Mouse (Mus musculus): ENCODE results near the gene Ngb.

Ngb gene

DNA sequence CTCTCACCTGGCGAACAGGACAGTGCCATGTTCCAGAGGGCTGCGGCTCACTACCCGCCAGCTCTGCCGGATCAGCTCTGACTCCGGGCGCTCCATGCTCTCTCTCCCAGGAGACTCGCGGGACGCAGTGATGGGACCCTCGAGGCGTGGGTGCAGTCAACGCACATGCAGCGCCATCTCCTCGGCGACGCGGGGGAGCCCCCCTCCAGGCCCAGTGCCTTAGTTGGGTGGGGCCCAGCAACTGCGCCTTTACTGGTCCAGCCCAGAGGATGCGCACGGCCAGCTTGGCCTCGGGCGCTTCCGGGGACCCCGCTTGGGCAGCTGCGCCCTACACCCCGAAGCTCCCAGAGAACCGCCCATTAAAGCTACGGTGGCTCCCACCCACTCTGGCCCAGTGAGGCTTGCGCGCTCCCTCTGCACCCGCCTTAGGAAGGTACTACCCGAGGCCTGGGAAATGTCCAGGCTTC is at the start of gene Ngb:
Gene Ngb (minus strand): TSS at position 375 of the 467 bp plus-strand sequence.
- DNase-seq (ENCODE audit: low read depth, low spot score): no peak

DNA sequence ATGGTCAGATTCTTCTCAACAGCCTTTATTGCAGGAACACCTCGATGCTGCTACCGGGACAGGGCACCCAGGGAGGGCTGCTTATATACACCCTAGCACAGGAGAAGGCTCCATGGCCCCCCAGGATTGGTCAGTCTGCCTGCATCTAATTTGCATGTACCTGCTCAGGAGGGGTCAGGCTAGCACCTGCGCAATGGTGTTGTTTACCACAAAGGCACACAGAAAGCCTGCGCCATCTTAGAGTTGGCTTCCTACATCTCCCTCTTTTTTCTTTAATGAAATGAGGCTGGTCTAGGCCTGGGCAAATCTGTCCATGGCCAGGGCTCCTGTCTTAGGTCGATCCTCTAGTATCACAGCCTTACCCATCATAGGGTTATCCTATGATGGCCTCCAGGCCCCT is 47.1 kb upstream of the Ngb start:
- DNase-seq (ENCODE audit: low read depth, low spot score): no peak

DNA sequence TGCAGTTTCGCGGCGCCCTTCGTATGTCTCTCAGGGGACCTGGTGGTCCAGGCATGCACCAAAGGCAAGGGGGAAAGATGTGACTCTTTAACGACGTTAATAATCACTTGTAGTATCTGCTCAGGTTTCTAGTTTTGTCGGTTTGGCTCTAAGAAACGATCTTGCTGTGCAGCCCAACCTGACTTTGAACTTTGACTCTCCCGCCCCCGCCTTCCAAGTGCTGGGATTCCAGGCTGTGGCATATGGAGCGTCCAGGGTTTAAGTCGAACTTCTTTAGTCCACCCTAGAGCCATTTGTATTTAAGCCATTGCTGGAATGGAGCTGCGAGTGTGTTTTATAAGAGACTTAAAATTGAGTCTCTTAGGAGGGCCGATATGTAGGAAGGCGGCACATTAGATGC is 45.8 kb upstream of the Ngb start:
- DNase-seq (ENCODE audit: low read depth, low spot score): no peak

DNA sequence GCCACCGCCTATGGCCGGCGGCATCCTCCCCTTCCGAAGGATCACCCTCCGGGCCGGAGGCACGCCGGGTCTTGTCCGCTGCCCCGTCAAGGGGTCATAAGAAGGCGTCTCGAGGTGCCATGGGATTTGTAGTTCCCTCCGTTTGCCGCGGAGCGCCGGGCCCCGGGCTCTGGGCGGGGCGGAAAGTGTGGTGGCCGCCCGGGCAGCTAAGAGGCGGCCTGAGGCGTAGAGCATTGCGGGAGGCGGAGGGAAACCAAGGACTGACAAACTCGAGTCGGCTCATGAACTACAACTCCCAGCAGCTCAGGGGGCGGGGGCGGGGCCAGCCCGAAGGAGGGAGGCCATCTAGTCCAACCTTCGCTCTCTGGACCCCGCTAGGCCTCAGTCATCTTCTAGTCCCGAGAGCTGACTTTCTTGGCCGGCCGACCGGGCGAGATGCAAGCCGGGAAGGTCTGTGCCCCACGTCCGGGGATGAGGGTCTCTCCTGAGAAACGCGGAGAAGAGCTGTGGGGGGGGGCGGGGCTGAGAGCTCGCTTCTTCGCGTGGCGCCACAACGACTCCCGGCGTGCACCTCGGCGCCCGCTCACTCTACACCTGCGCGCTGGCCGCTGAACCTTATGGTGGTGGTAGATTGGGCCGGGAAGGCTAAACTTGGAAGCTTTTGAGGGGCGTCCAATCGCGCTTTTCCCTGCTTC is 45.2 kb upstream of the Ngb start, which contains the start of gene Pomt2:
Gene Pomt2 (minus strand): TSS at position 574 of the 695 bp plus-strand sequence.
- peak; percentile 96 for DNase-seq (ENCODE audit: low read depth, low spot score)

DNA sequence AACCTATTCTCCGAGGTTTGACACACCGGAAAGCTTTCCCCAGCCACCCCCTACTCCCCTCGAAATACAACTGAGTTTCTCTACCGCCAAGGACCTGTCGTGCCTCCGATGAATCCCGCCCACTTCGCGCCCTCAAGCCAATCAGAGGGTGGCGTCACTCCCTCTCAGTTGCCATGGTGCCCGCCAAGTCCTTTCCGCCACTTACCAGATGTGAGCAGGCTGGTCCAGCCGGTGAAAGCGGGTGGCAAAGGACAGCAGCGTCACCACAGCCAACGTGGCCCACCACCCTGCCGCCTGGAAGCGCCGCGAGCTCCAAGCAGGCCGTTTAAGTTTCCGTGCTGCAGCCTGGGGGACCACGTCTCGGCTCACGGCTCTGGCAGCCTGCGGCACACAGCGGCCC is 44.6 kb upstream of the Ngb start, which contains the start of gene Gstz1:
Gene Gstz1 (plus strand): TSS at position 200 of the 400 bp plus-strand sequence.
- peak; percentile 93 for DNase-seq (ENCODE audit: low read depth, low spot score)

DNA sequence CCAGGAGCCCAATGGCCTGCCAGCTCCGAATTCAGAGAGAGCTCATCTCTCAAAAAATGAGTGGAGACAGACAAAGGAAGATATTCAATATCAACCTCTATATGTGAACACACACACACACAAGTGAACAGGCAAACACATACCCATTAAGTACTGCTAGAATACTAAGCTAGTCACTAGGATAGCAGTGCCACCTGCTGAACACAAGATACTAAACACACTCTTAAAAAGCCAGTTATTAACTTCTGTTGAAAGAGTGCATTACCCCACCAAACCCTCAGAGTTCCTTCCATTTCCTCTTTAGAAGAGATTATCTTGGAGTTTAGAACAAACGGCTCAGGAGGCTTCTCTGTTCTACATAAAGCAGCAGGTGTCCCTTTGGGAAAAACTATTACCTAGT is 39.8 kb upstream of the Ngb start:
- DNase-seq (ENCODE audit: low read depth, low spot score): no peak

DNA sequence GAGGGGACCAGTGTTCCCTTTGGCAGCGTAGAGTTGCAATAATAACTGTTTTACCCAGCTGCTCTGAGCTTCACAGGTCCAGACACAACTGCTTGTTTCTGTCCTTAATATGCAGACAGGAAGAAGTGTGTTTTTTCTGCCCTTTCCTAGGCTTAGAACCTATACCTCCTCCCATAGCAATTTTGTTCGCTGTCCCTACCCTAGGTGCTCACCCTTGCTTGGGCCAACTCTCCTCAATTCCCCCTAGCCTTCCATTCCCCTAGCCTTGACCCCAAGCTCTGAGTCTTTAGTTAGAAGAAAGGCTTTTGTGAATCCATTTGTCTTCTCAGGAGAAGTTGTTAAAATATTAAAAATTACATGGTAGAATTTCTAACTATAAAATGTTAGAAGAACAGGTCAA is 36.4 kb upstream of the Ngb start:
- no peak for DNase-seq (ENCODE audit: low read depth, low spot score)

DNA sequence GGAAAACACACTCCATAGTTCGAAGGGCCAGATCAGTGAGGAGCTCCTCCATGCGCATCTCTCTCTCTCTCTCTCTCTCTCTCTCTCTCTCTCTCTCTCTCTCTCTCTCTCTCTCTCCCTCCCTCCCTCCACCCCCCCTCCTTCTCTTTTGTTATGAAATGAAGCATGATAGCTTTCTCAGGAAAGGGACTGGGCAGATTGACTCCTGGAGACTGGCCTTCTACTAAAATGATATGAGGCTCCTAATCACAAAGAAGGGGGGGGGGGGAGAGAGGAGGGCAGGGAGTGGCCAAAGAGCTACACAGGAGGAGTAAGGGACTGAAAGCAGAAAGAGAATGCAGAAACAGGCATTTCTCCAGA is 36.0 kb upstream of the Ngb start:
- no peak for DNase-seq (ENCODE audit: low read depth, low spot score)

DNA sequence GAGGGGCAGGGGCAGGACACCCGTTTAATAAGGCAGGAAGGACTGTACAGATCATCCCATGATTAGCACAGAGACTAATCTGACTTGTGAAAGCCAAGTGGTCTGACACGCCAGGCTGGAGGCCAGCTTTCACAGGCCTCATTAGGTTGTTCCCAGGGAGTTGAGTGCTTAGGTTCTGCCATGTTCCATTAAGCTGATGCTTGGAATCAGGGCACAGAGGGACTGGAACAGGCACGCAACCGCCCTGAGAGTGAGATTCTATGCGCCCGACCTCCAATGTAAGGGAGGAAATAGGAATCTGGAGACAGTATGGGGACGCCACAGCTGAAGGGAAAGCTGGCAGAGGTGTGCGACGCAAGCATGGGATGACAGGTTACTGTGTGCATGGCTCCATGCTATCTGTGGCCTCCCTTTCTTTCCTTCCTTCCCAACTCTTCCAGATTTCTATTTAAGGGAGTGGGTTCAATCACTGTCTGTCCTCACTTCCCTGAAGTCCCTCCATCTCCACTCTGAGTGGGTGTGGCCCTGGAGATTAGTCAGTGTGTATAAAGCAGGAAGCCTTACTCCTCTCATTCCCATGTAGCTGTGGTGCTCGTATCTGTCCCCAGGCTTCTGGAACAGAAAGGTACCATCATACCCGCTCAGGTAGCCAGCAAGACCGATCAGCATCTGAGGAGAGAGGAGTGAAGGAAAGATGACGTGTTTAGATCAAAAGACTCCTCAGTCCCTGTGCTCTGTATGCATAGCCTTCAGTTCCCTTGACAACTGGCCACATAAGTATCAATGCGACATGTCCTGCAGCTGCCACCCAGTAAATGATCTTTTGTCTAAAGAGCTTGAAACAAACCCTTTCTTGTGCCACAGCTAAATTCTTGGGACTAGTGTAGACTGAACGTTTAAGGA is 35.4 kb upstream of the Ngb start:
- no peak for DNase-seq (ENCODE audit: low read depth, low spot score)

DNA sequence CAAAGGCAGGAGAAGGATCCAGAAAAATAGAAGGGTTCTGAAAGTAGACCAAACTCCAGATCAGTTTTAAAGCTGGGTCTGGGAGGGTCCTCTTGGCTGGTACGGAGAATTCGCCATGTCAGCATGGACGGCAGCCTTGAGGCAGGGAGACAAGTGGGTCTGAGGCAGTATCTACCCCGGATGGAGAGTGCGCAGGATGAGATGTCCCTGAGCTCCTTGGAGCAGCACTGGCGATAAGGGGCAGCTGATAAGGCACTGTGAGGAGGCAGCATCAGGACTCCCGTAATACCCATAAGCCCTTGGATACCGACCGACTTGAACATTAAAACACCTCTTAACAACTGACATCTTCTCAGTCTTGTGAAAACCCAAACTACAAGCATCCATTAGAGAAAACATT is 30.4 kb upstream of the Ngb start:
- no peak for DNase-seq (ENCODE audit: low read depth, low spot score)

DNA sequence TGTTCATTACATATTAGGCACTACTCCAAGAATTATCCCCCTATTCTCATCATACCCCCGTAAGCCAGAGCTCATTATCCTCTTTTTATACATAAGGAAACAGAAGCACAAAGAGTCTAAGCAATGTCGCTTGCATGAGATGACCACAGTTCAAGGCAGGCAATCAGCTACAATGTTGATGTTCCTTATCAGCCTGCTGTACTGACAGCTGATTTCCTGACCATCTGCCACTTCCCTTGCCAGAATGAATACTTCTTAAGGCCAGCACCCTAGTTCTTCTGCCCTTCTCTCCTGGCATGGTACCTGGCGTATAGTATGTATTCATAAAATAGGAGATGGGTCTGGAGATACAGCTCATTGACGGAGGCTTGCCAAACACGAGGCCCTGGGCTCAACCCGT is 29.9 kb upstream of the Ngb start:
- DNase-seq (ENCODE audit: low read depth, low spot score): no peak

DNA sequence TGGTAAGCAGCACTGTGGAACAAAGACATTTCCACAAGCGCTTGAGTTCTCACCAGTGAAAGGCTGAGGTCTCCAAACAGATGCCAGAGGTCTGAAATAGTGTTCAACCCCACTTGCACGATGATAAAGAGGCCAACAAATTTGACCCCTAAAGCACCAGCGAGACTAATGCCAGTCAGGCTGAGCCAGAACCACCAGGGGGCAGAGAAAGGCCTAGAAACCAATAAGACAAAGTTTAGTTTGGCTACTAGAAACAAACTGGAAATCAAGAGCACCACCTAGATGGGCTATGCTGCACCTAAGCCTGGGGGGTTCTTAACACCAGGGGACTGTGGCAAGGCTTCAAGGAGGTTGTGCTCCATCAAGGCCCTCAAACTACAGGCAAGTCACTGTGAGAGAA is 29.3 kb upstream of the Ngb start:
- peak; percentile 50 for DNase-seq (ENCODE audit: low read depth, low spot score)

DNA sequence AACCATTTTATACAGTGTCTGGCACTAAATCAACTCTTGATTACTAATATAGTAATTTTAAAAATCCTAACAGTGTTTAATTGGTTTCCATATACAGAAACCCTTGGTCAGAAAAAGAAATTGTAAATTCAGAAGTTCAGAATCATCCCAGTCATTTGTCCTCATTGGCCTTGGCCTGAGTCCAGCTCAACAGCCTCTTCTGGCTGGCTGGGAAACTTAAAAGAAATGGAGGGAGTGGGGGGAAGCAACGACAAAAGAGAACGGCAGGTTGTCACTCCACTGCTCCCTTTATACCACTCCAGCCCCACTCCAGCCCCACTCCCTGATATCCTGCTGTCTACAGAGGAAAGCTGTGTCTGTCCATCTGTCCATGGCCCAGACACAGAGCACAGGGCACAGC is 28.8 kb upstream of the Ngb start:
- no peak for DNase-seq (ENCODE audit: low read depth, low spot score)

DNA sequence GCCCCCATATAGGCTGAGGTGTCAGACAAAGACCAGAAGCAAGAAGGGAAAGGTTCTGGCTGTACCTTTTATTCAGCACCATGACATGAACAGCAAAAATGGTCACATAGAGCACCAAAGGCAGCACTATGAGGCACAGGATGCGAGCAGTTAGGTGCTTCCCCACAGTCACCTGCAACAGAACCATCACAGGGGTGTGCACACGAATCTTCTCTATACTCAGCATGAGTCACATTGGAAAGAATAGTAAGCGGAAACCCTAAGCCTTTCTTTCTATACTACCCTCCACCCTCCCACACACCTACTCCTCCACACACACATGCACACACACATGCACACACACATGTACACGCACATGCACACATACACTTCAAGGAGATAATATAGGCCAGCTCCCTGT is 27.9 kb upstream of the Ngb start:
- DNase-seq (ENCODE audit: low read depth, low spot score): peak; percentile 63

DNA sequence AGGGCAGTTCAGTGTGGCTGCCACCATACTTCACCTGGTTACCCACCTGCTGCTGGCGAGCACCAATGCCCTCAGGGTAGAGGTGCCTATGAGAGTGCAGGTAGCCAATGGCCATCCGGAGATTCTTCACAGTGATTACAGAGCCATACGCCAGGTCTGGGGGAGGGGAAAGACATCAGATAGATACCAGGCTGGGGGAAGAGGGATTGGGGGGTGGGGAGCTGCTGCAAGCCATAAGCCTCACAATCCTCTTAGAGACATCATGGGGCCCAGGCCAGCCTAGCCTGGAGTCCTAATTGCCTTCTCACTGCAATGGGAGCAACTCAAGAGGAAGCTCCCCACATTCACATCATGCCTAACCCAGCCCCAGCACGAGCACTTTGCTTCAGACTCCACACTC is 24.9 kb upstream of the Ngb start:
- no peak for DNase-seq (ENCODE audit: low read depth, low spot score)

DNA sequence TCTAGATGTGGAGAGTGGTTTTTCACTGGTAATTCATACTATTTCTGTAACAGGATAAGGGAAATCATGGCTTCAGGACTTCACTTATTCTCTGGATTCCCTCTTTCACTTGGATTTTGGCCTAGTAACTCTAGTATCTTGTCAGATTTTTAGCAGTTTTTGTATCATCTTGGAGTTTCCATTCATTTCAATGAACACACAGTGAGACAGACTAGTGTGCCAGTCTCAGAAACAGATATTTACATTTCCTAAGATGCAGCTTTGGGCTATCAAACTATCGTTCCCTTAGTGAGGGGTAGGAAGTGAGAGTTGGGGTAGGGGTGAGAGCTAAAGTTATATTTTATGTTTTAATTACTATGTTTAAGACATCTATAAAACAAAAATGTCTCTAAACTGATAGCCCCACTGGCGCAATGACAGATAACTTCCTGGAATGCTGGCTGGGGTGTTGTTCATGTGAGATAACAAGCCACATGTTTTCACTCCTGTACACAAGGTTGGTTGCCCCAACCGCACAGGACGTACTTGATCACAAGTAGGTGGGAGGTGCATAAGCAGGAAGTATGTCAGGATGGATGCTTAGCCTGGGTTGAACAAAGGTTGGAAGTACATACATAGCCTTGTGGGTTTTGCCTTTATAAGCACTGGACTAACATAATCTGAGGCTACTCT is 19.7 kb upstream of the Ngb start:
- no peak for DNase-seq (ENCODE audit: low read depth, low spot score)

DNA sequence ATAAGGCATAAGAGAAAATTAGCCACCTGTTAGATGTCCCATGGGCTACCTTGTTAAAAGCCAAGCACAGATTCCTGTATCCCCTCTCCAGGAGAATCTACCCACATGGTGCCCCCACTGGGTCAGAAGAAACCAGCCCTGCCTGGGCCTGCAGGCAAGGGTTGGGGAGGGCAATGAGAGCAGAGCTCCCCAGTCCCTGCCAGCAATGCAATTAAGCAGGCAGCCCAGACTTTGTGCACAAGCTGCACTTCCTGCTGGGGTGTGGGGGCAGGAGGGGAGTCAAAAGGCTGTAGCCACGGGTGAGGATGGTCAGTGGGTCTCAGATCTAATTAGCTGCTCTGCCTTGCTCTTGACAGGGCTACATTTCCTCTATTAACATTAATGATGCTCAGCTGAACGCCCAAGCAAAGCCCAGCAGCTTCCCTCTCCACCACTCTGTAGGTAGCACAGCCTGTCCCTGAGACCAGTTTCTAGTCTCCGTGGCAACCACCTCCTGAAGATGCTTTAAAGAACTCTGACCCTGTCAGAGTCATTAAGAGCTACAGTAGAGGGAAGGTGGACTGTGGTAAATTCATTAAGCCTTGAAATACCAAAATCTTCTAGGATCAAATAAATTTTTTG is 5.1 kb upstream of the Ngb start:
- DNase-seq (ENCODE audit: low read depth, low spot score): no peak

DNA sequence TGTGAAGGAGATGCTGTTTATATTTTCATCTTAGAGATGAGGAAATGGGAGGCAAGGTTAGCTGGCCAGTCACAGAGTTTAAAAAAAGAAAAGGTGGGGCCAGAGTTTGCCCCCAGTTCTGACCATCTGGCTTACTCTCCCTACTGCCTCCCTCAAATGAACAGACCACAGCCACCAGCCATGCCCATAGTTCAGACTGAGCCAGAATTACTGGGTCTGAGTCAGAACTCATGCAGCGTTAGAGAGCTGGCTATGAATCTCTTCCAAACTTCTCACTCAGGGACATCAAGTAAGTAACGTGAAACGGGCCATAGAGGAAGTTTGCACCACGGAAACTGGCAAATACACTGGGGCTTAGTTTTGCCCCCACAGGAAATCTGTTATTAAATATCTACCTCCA is 2.5 kb upstream of the Ngb start:
- DNase-seq (ENCODE audit: low read depth, low spot score): no peak

DNA sequence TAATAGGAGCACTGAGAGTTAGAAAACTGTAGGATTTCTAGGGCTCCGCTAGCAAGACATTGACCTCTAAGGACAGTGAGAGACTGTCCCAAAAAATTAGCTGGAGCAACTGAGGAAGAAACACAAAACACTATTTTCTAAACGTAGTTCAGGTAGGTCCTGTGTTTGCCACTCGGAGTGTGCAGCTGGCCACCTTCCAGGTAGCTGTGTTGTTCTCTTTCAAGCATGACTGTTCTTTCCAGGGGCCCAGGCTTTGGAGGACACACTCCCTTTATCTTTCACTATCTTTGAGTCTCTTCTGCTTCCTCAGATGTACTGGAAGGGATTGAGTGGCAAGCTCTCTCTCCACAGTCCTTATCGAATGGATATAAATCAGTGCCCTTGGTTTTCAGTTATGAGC is 1.1 kb upstream of the Ngb start:
- no peak for DNase-seq (ENCODE audit: low read depth, low spot score)

DNA sequence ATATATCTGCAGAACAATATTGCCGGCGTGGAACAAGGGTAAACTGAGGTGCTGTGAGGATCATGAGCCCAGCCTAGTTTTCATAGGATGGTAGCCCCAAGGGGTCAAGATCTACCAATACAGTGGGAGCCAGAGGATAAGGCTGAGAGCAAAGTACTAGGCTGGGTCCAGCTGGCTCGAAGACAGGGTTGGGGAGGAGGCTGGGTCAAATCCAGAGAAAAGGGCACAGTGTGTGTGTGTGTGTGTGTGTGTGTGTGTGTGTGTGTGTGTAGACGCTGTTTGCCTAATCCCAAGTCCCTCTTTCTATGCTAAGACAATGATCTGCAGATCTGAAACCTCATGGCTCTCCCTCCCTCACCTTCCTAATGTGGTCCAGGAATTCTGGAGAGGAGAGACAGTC is 2.0 kb downstream of the Ngb start:
- no peak for DNase-seq (ENCODE audit: low read depth, low spot score)

DNA sequence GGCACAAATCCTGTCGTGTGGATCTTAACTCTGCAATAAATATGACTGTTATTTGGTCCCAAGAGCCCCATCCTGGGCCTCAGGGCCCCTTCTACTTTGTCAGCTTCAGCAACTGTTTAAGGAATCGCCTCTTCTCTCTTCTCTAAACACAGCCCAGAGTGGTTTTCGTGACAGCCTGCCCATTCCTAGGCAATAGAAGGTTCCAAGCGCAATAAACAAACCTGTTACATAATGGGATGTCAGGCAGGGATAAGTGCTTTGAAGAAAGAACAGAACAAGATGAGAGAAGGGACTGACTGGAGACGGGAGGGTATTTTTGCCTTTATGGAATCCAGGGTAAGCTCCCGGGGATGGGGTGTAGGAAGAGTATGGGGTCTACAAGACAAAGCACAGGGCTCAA is 8.7 kb downstream of the Ngb start:
- DNase-seq (ENCODE audit: low read depth, low spot score): no peak

DNA sequence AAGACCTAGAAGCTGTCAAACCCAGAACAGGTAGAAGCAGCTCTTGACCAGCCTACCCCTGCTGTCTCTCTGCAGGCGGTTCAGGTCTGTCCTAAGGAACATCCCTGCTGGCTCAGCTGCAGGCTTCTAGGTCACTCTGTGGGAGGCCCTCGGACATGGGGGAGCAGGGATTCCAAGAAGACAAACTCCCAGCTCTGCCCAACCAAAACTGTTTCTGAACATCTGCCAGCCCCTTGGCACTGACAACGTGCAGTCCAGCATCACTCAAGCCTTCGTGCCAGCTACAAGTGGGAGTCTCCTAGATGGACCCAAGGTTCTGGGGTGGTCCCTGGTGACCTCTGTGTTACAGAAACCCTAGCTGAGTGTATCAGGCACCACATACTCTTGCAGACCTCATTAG is 9.1 kb downstream of the Ngb start:
- no peak for DNase-seq (ENCODE audit: low read depth, low spot score)

Data from CD4-positive, CD25-positive, alpha-beta regulatory T cell, adult 2 months (primary cell).